In the genomic region with DNA sequence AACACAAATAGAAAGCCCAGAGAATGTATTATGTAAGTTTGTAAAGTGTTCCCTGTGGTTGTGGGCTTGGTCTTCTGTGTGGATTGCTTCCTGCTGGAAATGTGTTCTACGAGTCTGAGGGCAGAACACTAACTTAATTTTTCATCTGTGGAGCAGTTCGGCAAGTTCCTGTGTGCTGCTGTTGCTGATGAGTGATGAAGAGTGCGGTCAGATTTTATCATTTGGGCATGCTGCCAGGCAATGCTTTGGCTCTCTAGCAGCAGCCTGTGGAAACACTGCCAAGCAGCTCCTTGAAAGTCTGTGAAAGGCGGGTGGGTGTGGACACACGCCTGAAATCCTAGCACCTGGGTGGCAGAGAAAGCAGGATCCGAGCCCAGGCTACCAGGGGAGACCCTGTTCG, we compare ENCODE assay signal across 7 mouse cellular contexts. TPM values are rescaled to one million over a fixed set of nuclear protein-coding genes. Genes with fewer than 3 reads are reported as not detected.
DNase-seq lines count a peak whose midpoint lies in the region; ATAC-seq lines count a peak whose summit lies in the region.

No protein-coding gene starts in this region.

- peak; percentile 60 for ATAC-seq in inflammation-experienced regulatory T-cells, adult 6 months

- peak overlapping the region; percentile 88 for H3K27ac ChIP-seq in brown adipose tissue, adult 24 weeks (replicated peaks; ENCODE audit: low read depth, low read length)

- H3K4me3 ChIP-seq in brown adipose tissue, adult 24 weeks (ENCODE audit: insufficient read depth, low read depth, low read length): no peak overlapping the region

- peak; percentile 52 for DNase-seq in ovary, adult 18-20 months (ENCODE audit: low spot score)
- no peak for DNase-seq in ovary, postnatal 10 days (ENCODE audit: low spot score)
- DNase-seq in lung, postnatal 10 days: peak; percentile 79
- no peak for DNase-seq in thymus, postnatal 0 days (ENCODE audit: low spot score)
- no peak for DNase-seq in embryo, embryonic 10.5 days (ENCODE audit: low spot score)

- peaks cover 9% of the 10 kb centered on the region for H3K4me1 ChIP-seq in brown adipose tissue, adult 24 weeks (ENCODE audit: control insufficient read depth, insufficient read depth, insufficient read length, low read length)

RNA-seq across cellular contexts. Expression of gene Spata13, which starts 41.0 kb away (rescaled TPM):
- polyA plus RNA-seq in brown adipose tissue, adult 24 weeks (2012; ENCODE audit: insufficient read depth, insufficient read length, missing spikeins): 3.6 and 8.3 TPM in 2 replicates
- 100 to 1,000 TPM in 1 of 3 experiments, 10 to 100 TPM in 2; 87.6 to 120 (median 95.0) TPM for polyA plus RNA-seq in inflammation-experienced regulatory T-cells, adult 6 months (2017; shearing (Covaris generic))
- 48.9 and 50.4 TPM in 2 replicates for polyA plus RNA-seq in thymus, postnatal 0 days (2015; fragmentation: Nextera tagmentation; extraction: Ambion mirVana)

Comparison
In these comparisons a context has a peak if more than half of its experiments do, and no peak if none do; other contexts are left out.
1. DNase-seq: peak in ovary, adult 18-20 months (single experiment) and lung, postnatal 10 days (single experiment); none in ovary, postnatal 10 days (single experiment), thymus, postnatal 0 days (single experiment) and embryo, embryonic 10.5 days (single experiment).